Mouse (Mus musculus): ENCODE results near the gene Bud31.
"Not testable (repeated sequence)": the region's sequence is repeated elsewhere in the genome, so short reads cannot be mapped to it uniquely, and the experiment has no call there.

Bud31 gene

DNA sequence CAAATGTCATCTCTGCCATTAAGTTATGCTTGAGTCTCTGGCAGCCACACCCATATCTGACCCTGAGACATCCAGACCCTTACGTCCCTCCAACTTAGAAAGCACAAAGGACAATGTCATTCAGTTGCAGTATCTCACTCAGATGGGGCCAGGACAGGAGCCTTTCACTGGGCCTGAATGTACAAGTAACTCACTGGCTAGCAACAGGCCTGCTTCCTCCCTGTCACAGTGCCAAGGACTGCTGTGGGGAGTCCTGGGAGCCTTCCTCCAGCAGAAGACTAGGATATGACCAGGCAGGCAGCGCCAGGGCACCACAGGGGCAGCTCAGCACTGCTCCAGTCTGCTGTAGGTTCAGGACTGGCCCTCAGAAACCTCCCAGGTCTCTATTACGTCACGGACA, 11.0 kb upstream of the Bud31 start:
- DNase-seq (ENCODE audit: low spot score in 2 of 2), result no peak

DNA sequence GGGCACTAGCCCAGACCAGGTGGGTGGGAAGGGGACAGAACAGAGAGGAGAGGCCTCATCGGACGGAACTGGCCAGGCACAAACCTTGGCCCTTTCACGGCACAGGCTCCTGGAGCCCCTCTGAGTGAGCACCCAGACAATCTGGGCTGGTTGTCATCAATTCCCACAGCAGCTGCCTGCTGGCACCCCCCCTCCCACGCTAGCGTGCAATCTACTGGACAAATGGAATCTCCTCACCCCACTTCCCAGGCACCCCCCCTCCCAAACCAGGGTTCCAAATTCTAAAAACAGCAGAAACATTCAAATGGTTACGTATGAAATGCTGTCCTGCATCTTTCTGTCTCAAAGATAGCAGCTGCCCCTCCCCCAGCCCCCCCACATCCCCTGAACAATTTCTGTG, 10.4 kb upstream of the Bud31 start:
- not testable (repeated sequence) for DNase-seq (ENCODE audit: low spot score in 2 of 2)

DNA sequence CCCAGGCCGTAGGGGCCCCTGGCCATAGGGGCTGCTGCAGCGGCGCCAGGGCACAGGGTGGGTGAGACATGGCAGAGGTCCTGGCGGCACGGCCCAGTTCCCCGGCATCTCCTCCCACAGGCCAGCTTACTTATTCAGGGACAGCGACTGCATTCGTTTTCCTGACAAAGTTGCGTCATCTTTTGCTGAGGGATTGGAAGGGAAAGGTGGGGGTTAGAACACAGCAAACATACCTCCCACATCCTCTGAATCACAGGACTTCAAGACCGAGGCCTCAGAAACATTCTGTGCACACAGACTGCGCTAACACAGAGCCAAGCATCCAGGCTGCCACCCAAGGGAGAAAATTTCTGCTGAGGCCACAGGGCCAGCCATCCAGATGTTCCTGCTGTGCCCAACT, 10.0 kb upstream of the Bud31 start:
- no peak for DNase-seq (ENCODE audit: low spot score in 2 of 2)

- no peak for DNase-seq (ENCODE audit: low spot score in 2 of 2)
These were observed 9.2 kb upstream of the Bud31 start for GRCm38 (mm10) chr5:145130995-145131394.

GRCm38 (mm10) chr5:145133275-145133674, 6.9 kb upstream of the Bud31 start:
- not testable (repeated sequence) for DNase-seq (ENCODE audit: low spot score in 2 of 2)

DNA sequence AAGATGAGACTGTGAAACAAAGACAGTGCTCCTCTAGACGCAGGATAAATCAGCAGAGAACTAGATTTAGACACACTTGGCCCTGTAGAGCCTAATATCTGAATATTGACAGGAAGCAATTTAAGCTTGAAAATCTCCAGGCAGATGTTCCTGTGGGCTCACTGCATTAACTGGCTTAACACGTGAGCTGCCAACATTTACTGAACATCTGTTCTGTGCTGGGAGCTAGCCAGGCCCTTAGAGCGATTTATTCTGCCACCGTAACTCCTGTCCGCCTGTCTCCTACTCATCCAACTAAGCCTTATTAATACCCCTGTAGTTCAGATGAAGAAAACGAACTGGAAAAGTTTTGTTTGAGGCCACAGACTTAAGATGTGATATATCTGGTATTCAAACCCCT, 1.3 kb upstream of the Bud31 start:
- no peak for DNase-seq (ENCODE audit: low spot score in 2 of 2)

- no peak for DNase-seq (ENCODE audit: low spot score in 2 of 2)
These were observed 449 bp downstream of the Bud31 start for GRCm38 (mm10) chr5:145140611-145141010.

- no peak for DNase-seq (ENCODE audit: low spot score in 2 of 2)
These were observed 7.6 kb downstream of the Bud31 start for GRCm38 (mm10) chr5:145147748-145148147.

DNA sequence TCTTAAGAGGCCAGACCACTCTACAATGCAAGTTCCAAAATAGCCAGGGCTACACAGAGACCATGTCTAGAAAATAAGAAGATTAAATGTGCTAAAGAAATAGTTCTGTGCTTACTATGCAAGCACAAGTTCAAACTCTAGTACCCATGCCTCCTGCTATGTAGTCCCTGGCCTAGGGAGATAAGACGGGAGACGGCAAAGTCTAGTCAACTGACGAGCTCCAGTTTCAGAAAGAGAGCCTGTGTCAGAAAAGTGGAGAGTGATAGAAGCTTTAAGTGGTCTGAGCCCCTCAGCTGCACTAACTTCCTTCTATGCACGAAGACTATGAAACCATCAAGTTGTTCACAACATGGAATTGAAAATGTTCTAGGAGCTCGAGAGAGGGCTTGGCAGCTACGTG, 9.1 kb downstream of the Bud31 start:
- DNase-seq (ENCODE audit: low spot score in 2 of 2), result no peak

GRCm38 (mm10) chr5:145152690-145153089, 12.5 kb downstream of the Bud31 start:
- no peak for DNase-seq (ENCODE audit: low spot score in 2 of 2)

DNA sequence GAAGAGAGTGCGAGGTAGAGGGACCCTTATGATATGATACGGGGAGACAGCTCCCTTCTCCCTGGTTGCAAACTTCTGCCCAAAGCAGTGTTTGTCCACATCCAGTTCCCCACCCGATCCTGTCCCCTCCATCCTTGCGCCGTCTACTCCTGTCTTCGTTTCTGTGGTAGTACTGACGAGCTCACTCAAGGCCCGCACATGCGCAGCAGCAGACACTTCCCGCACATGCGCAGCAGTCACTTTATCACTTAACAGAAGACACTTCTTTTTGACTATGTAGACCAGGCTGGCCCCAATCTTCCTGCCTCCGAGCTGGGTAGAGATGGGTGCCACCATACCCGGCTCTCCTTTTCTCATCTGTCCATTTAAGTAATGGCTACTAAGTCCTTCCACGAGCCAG, 21.2 kb downstream of the Bud31 start:
- no peak for DNase-seq (ENCODE audit: low spot score in 2 of 2)

- DNase-seq (ENCODE audit: low spot score in 2 of 2), result no peak
These were observed 24.5 kb downstream of the Bud31 start for GRCm38 (mm10) chr5:145164710-145165109.

- no peak for DNase-seq (ENCODE audit: low spot score in 2 of 2)
These were observed 25.0 kb downstream of the Bud31 start for GRCm38 (mm10) chr5:145165184-145165583.

DNA sequence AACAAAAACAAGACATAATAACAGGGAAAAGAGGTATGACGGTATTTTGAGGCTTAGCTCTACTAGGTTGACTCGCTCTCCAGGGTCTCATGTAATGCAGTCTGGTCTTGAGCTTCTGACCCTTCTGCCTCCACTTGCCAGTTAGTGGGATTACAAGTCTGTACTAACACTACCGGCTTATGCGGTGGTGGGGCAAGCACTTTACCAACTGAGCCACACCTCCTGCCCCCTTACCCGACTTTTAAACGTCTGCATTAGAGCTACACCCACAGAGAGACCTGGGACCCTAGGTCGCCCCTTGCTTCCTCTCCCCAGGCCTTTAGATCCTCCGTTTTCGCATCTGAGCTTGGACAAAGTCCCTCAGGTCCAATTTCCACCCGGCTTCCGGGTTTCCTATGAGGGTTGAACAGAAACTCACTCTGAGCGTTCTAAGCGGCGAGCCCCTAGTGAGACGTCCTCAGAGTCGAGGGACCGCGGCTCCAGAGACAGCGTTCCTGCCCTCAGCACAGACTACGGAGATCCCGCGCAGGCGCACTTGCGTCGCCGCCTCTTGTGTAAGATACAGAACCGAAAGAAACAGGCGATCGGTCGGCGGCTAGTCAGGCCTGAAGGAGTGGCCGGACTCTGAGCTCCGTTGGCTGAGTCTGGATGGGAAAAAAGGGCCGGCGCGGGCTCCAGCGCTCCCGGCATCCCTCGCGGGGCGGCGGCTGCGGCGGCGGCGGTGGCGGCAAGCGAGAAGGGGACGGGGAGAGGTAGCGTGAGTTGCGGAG, 26.6 kb downstream of the Bud31 start, which contains the start of the genes Ptcd1 and Cpsf4:
Gene Ptcd1 (minus strand): TSS at position 573 of the 770 bp plus-strand sequence.
Gene Cpsf4 (plus strand): TSS at position 678 of the 770 bp plus-strand sequence.
- DNase-seq (ENCODE audit: low spot score in 2 of 2), result peak; percentile 97 to 99

- no peak for DNase-seq (ENCODE audit: low spot score in 2 of 2)
These were observed 27.1 kb downstream of the Bud31 start for GRCm38 (mm10) chr5:145167306-145167661.

- DNase-seq (ENCODE audit: low spot score in 2 of 2), result peak in 1 of 2 experiments; percentile 32
These were observed 38.4 kb downstream of the Bud31 start for GRCm38 (mm10) chr5:145178461-145178980.

DNA sequence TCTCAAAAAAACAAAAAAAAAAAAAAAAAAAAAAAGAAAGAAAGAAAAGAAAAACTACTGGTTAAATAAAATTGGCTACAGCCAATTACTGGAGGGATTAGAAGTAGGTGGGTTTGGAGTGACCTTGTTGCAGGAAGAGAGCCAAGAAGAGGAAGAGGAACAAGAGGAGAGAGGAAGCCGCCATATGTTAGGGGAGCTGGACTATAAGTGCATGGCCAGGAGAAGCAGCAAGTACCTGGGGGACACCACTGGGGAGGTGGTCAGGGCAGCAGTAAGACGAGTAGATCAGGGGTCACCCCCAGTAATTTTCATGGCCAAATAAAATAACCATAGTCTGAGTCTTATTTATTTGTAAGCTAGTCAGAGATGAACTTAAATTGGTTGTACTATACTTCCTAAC, 45.1 kb downstream of the Bud31 start:
- no peak for DNase-seq (ENCODE audit: low spot score in 2 of 2)

DNA sequence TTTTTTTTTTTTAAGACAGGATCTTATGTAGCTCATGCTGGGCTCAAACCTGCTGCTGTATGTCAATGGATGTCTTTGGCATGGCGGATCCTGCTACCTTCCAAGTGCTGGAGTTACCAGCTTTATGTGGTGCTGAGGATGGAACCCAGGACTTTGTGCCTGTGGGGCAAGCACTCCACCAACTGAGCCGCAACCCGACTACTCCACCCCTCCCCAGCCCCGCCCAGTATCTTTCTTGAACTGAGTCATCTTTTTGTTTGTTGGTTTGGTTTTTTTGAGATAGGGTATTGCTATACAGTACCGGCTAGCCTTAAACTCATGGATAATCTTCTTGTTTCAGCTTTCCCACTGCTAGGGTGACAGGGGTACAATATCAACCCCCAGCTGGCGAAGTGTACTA, 49.3 kb downstream of the Bud31 start:
- no peak for DNase-seq (ENCODE audit: low spot score in 2 of 2)

DNA sequence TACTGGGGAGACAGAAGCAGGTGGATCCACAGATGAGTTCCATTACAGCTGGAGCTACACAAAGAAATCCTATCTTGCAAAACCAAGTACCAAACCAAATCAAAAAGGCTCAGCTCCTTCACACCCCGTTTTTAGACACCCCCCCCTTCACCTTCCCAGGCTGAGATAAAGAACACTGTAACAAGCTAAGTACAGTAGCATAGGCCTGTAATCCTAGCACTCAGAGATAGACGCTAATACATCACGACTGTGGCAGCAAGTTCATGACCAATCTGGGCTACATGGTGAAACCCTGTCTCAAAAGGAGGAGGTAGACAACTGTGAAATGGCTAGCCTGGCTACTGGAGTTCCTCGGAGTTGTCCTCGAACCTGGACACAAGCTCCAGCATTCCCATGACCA, 50.2 kb downstream of the Bud31 start:
- no peak for DNase-seq (ENCODE audit: low spot score in 2 of 2)

DNA sequence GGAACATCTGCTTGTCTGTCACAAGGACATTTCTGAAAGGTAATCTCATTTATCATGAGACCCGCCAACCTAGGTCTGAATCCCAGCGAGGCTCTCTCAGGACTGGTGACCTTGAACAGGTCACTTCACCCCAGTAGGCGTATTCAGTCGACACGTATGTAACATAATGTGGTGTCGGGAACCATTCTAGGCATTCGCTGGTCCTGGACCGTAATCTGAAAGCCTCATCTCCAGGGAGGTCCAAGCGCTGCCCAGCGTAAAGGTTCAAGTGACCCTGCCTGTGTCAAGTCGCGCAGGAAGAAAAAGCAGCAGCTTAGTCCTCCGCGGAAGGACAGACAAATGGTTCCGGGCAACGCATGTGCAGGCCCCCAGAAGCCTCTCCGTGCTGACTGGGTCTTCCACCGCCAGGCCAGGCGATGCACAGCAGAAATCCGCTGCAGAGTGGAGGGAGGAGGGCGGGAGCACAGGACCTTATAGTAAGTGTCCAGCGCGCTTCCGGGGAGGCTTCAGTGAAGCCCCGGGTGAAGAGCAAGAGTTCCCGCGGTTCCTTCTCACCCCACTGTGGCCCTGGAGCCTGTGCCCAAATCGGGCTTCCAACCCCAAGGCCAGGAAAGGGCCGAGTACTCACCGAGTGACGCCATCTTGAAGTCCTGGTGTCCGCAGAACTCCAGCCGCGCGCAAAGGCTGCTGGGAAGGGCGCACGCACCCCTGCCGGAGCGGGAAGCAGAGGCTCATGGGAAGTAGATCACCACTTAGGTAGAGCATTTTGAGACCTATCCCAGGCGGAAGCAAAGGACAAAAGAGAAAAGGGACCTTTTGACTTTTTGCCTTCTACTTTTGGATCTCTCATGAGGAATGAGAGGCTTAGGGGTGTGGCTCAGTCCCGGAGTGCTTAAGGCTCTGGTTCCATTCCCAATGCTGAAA, 51.0 kb downstream of the Bud31 start:
- peak; percentile 91 for DNase-seq (ENCODE audit: low spot score in 2 of 2)

DNA sequence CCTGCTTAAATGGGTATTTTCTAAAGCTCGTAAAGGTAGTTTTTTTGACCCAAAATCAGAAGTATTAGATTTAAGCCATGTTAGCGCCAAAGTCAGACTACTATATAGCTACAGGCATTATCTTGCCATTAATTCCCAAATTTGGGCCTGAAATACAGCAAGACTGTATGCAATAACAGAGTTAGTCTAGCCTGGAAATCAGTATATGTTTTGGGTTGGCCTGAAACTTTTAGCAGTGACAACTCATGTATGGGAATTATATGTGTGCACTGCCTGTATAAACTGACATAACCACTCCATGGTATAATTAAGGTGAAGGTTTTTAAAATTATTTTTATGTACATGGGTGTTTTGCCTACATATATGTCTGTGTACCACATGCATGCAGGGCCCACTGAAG, 51.8 kb downstream of the Bud31 start, which contains the start of gene Atp5j2:
Gene Atp5j2 (minus strand): TSS at position 101 of the 400 bp plus-strand sequence.
- no peak for DNase-seq (ENCODE audit: low spot score in 2 of 2)

All from heart, adult 9 months (tissue).